Mouse (Mus musculus) liver, postnatal 0 days (tissue): Measurements from ENCODE around the gene Slc38a10.

ENCODE experiments used
- CTCF ChIP-seq: sonication (generic); IDR thresholded peaks from 2 replicates; pipeline ENCODE4 v1.5.1; 2016; ENCODE audit warnings: antibody characterized with exemption, low read depth
- EP300 ChIP-seq: IDR thresholded peaks from 2 replicates; pipeline ENCODE4 v1.6.1; 2016; ENCODE audit warnings: antibody characterized with exemption, low read depth, mild to moderate bottlenecking

DNA sequence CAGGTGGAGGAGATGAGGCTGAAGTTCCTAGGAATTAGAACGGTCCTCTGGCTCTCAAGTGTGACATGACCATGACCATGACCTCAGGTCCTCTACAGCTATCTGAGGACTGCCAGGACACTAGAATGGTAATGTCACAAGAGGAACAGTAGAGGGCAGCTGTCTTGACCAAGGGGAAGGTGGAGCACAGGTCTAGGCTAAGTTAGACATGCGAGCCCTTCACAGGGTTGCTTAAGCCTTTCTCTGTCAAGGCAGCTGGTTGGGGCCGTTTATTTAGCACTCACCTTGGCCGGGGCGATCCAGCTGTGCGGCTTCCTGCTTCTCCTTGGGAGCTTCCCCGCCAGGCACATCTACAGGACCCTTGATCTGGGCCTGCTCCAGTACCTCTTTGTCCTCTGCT lies 40.6 kb downstream of the Slc38a10 start:
- TF ChIP-seq CTCF (peak; percentile 40), EP300 (no peak)
